Mouse (Mus musculus): ENCODE data around the gene Gm20538. TPM values are rescaled to one million over a fixed set of nuclear protein-coding genes. Genes with fewer than 3 reads are reported as not detected.

Gm20538 gene
- polyA plus RNA-seq, 1 experiment from 2014 or later, result not detected

GRCm38 (mm10) chr19:44562652-44563206 lies 10.1 kb upstream of the Gm20538 start, which contains the start of gene Hif1an:
TSS of gene Hif1an (plus strand) at chr19:44562850.
- H3K27me3 ChIP-seq (replicated peaks), result no peaks in the 10 kb centered on the region
- peak within 1 kb of the TSS; percentile 83 for H3K4me3 ChIP-seq (replicated peaks)
- H3K27ac ChIP-seq, result peak within 1 kb of the TSS; percentile 79; the same call in 1 of the 2 replicates
- WGBS, result under 1% methylated on average over 33 of the region's 33 CpGs
- peaks cover 16% of the 10 kb centered on the region for H3K36me3 ChIP-seq
- ATAC-seq (ENCODE audit: insufficient read depth, low FRiP score, low read depth), result peak; percentile 97
- H3K9me3 ChIP-seq, result no peaks in the 10 kb centered on the region
- H3K9ac ChIP-seq, result peak within 1 kb of the TSS; percentile 69; the same call in 1 of the 2 replicates
- peaks cover 15% of the 10 kb centered on the region for H3K4me1 ChIP-seq
- peak within 1 kb of the TSS; percentile 63 for H3K4me2 ChIP-seq

DNA sequence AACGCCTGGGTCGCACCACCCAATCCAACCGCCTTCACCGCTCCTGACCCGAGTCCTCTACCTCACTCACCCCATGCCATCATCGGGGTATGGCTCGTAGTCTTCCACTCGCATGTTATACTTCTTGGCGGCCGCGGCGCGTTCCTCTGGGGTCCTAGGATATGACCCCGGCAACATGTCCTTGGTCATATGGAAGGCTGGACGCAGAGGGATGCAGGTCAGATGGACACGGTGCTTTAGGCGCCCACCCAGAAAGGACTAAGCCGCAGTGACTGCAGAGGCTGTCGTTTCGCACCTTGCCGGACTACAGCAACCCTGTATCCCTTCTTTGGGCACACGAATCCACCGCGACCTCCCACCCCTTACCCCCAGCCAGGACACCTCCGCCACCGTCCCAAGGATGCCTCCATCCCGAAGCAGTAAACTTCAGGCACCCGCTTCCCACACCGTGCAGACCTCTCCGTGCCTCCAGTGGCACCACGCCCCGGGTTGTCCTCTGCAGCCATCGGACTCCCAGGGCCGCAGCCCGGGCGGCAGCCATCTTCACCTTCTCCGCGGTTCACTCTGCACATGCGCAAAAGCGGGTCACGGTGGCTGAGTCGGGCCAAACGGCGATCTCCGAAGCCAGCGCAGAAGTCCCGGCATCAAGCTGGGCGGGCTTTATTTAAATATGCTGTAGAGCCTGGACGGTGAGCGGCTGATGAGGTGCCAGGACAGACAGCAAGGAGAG lies 2.4 kb upstream of the Gm20538 start, which contains the start of gene Ndufb8:
Gene Ndufb8, minus strand, starts transcription at position 580 of the 730 bp plus-strand sequence.
- Histone ChIP-seq H3K9me3 (no peaks in the 10 kb centered on the region), H3K4me2 (peak within 1 kb of the TSS; percentile 66), H3K4me3 (replicated peaks) (peak within 1 kb of the TSS; percentile 89), H3K4me1 (peaks cover 6% of the 10 kb centered on the region), H3K36me3 (peaks cover 32% of the 10 kb centered on the region), H3K27me3 (replicated peaks) (no peaks in the 10 kb centered on the region), H3K27ac (peak within 1 kb of the TSS; percentile 55; the same call in 1 of the 2 replicates), H3K9ac (peak within 1 kb of the TSS; percentile 83)
- WGBS, result under 1% methylated on average over 50 of the region's 50 CpGs
- ATAC-seq (ENCODE audit: insufficient read depth, low FRiP score, low read depth), result peak; percentile 82

DNA sequence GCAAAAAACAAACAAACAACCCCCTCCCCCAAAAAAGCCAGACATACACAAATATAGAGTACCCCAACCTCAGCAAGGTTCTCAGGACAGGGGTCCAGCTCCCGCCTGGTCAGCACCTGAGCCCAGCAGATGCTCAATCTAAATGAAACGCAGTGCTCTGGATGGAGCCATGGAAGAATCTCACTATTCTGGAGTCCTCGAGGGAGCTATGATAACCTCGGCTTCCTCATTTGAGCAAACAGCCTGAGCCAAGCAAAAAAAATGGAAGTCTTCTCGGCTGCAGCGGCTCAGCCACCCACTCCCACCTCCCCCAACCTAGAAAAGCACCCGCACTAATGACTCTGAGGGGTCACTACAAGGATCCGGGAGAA lies 1.8 kb upstream of the Gm20538 start:
- H3K27ac ChIP-seq, result no peak overlapping the region
- 3% methylated on average over 8 of the region's 8 CpGs for WGBS
- ATAC-seq (ENCODE audit: insufficient read depth, low FRiP score, low read depth), result no peak; the same call in 1 of the 2 replicates

DNA sequence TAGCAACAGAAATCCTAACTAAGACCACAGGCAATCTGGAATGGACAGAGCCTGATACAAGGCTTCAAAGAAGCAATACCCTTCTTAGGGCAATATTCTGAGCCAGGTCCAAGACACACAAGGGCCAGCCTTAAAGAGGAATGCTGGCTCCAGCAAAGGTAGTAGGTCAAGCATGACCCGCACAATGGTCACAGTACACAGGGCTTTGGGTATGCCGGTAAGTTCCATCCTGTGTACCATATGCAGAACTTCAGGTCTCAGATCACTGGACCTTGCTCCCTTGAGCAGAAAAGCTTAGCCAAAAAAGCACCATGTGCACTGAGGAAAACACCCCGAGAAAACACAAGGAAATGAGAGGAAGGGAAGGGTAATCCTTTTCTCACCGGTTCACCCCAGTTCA lies 655 bp upstream of the Gm20538 start:
- Histone ChIP-seq H3K4me3 (replicated peaks) (no peak overlapping the region), H3K9ac (no peak overlapping the region), H3K9me3 (no peaks in the 10 kb centered on the region), H3K27me3 (replicated peaks) (no peaks in the 10 kb centered on the region), H3K4me2 (no peak overlapping the region), H3K4me1 (peaks cover 6% of the 10 kb centered on the region), H3K27ac (no peak overlapping the region), H3K36me3 (peaks cover 49% of the 10 kb centered on the region)
- no peak for ATAC-seq (ENCODE audit: insufficient read depth, low FRiP score, low read depth)
- WGBS, result 94% methylated on average over 4 of the region's 4 CpGs

More for the DNA sequence above, 1.8 kb upstream of the Gm20538 start:
- peaks cover 38% of the 10 kb centered on the region for H3K36me3 ChIP-seq
- no peaks in the 10 kb centered on the region for H3K9me3 ChIP-seq
- H3K4me3 ChIP-seq (replicated peaks), result peak overlapping the region; percentile 89
- peak overlapping the region; percentile 66 for H3K4me2 ChIP-seq
- H3K27me3 ChIP-seq (replicated peaks), result no peaks in the 10 kb centered on the region
- peaks cover 6% of the 10 kb centered on the region for H3K4me1 ChIP-seq
- peak overlapping the region; percentile 83 for H3K9ac ChIP-seq

DNA sequence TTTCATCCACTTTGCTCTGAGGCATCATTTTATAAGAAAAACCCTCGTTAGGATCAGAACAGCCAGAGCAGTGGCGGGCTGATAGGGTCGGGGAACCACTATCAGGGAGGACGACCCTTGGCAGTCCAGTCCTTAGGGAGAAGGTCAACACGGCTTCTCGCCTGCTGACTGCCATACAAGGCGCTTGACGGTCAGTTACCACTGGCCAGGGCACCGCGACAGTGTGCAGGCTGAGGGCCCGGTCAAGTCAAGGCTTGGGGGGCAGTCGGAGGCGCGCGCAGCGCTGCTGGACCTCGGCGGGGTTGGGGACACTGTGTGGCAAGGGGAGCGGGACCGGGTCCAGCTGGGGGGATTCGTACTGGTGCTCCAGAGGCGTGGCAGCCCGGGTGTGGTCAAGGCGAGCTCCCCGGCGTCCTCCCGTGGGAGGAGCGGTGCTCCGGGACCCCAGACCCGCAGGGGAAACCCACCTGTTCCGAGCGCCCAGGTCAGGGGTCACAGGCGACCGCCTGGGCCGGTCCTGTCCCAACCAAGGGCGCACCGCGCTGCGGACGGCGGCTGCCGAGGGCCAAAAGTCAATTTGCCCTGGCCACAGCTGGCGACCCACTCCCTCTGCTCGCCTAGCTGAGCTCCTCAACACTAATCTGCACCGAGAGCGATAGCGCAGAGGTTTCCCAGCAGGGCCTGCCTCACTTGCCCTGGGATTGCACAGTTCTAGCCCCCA lies 7.2 kb downstream of the Gm20538 start, which contains the start of gene Sec31b:
Gene Sec31b, minus strand, starts transcription at position 544 of the 721 bp plus-strand sequence.
- peak within 1 kb of the TSS; percentile 44 for H3K4me3 ChIP-seq (replicated peaks)
- peak within 1 kb of the TSS; percentile 78 for H3K4me2 ChIP-seq
- ATAC-seq (ENCODE audit: insufficient read depth, low FRiP score, low read depth), result no peak; the same call in 1 of the 2 replicates
- peaks cover 24% of the 10 kb centered on the region for H3K36me3 ChIP-seq
- peak within 1 kb of the TSS; percentile 9; the same call in 1 of the 2 replicates for H3K9ac ChIP-seq
- WGBS, result 2% methylated on average over 47 of the region's 47 CpGs
- H3K27ac ChIP-seq, result no peak within 1 kb of the TSS
- 0 out of 2 replicates have a peak, but pooled peaks cover 7% of the 10 kb centered on the region for H3K27me3 ChIP-seq (replicated peaks)
- 0 out of 2 replicates have a peak, but pooled peaks cover 3% of the 10 kb centered on the region for H3K4me1 ChIP-seq
- no peaks in the 10 kb centered on the region for H3K9me3 ChIP-seq

DNA sequence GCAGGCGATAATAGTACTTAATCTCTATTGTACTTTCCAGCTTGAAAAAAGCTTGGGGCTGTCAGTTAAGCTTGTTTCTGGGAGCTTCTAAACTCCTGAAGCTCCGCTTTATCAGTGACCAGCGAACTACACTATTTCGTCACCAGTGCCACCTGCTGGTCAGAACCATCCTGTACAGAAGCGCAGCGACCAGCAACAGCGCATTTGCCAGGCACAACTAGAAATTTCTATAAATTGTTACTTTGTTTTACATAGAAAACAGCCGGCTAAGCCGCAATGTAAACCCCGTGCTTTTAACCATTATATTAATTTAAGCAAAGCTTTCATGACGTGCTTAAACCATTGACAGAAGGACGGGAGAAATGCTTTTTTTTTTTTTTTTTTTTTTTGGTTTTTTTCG lies 7.9 kb downstream of the Gm20538 start:
- 0 out of 2 replicates have a peak, but pooled peaks cover 3% of the 10 kb centered on the region for H3K4me1 ChIP-seq
- 3% methylated on average over 13 of the region's 13 CpGs for WGBS
- H3K36me3 ChIP-seq, result peaks cover 16% of the 10 kb centered on the region
- 0 out of 2 replicates have a peak, but pooled peaks cover 7% of the 10 kb centered on the region for H3K27me3 ChIP-seq (replicated peaks)
- no peaks in the 10 kb centered on the region for H3K9me3 ChIP-seq
- H3K4me2 ChIP-seq, result peak overlapping the region; percentile 78
- H3K4me3 ChIP-seq (replicated peaks), result no peak overlapping the region; the same call in 1 of the 2 replicates
- no peak overlapping the region for H3K27ac ChIP-seq
- ATAC-seq (ENCODE audit: insufficient read depth, low FRiP score, low read depth), result no peak
- H3K9ac ChIP-seq, result no peak overlapping the region

GRCm38 (mm10) chr19:44544372-44544771 lies 8.3 kb downstream of the Gm20538 start:
- Histone ChIP-seq H3K4me2 (0 out of 2 replicates have a peak overlapping the region, but pooled peaks have one; percentile 78), H3K9ac (no peak overlapping the region), H3K36me3 (peaks cover 13% of the 10 kb centered on the region), H3K4me3 (replicated peaks) (no peak overlapping the region), H3K27me3 (replicated peaks) (0 out of 2 replicates have a peak, but pooled peaks cover 7% of the 10 kb centered on the region), H3K27ac (no peak overlapping the region), H3K9me3 (no peaks in the 10 kb centered on the region; the same call in 1 of the 2 replicates), H3K4me1 (0 out of 2 replicates have a peak, but pooled peaks cover 3% of the 10 kb centered on the region)
- no peak for ATAC-seq (ENCODE audit: insufficient read depth, low FRiP score, low read depth)
- 68% methylated on average over 10 of the region's 10 CpGs for WGBS

DNA sequence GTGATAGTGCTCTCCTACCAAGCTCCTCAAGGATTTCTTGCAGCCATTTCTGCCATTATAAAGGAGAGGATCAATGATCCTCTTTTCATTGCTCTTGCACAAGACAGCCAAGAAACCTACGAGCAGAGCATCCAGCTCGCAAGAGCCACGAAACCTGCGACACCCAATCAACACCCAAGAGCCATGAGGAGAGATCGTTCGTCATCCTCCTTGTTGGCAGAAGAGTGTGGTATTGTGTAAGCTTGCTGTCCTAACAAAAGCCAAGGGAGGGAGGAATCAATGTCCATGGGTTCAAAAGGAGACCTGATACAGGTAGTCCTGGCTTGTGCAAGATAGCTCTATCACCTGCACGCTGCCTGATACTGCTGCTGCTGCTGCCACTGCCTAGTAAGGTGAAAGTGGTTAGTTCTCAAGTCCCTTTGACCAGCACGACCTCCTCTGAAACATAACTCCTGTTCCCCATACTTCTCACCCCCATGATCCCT lies 9.9 kb downstream of the Gm20538 start:
- H3K4me2 ChIP-seq, result no peak overlapping the region
- H3K9me3 ChIP-seq, result no peaks in the 10 kb centered on the region; the same call in 1 of the 2 replicates
- H3K36me3 ChIP-seq, result no peaks in the 10 kb centered on the region
- H3K27me3 ChIP-seq (replicated peaks), result 0 out of 2 replicates have a peak, but pooled peaks cover 7% of the 10 kb centered on the region
- 86% methylated on average over 8 of the region's 8 CpGs for WGBS
- ATAC-seq (ENCODE audit: insufficient read depth, low FRiP score, low read depth), result no peak
- no peak overlapping the region for H3K9ac ChIP-seq
- no peak overlapping the region for H3K4me3 ChIP-seq (replicated peaks)
- H3K27ac ChIP-seq, result no peak overlapping the region
- H3K4me1 ChIP-seq, result 0 out of 2 replicates have a peak, but pooled peaks cover 3% of the 10 kb centered on the region

DNA sequence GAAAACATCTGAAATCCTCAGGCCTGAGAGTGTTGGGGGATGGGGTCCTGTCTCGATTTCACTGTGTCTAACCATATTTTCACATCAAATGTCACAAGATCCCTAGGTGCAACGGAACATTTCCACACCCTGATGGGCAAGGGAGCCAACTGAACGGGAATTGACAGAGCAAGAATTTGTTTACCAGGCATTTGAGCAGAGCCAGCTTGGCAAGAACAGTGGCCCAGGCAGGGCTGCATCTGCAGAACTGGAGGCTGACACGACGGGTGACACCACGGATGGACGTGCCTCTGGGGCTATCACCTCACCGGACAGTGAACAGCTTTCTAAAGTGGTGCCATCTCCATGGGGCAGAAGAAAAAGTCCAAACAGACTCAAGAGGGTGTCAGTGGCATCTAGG lies 15.2 kb downstream of the Gm20538 start:
- ATAC-seq (ENCODE audit: insufficient read depth, low FRiP score, low read depth), result no peak
- Histone ChIP-seq H3K27me3 (replicated peaks) (no peaks in the 10 kb centered on the region), H3K36me3 (no peaks in the 10 kb centered on the region), H3K4me1 (no peaks in the 10 kb centered on the region), H3K4me2 (no peak overlapping the region), H3K4me3 (replicated peaks) (no peak overlapping the region), H3K9me3 (no peaks in the 10 kb centered on the region; the same call in 1 of the 2 replicates), H3K9ac (no peak overlapping the region), H3K27ac (no peak overlapping the region)
- 80% methylated on average over 8 of the region's 8 CpGs for WGBS

DNA sequence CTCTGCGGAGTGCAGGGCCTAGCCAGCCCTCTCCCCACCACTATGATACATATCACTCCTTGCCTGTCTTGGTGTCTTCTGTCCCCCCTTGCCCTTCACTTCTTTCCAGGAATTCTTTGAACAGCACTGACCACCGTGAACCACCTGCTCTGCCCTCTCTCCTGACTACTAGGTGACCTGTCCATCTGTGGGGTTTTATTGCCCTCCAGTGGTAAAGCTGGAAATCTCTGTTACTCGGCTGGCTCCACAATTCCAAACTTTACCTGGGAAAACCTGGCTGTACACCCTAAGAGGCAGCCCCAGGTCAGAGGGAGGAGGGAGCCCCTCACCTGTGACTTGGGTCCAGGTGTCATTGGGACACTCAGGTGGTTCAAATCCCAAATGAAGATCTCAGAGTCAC lies 17.3 kb downstream of the Gm20538 start:
- Histone ChIP-seq H3K4me2 (no peak overlapping the region), H3K27me3 (replicated peaks) (no peaks in the 10 kb centered on the region), H3K9me3 (no peaks in the 10 kb centered on the region; the same call in 1 of the 2 replicates), H3K4me3 (replicated peaks) (no peak overlapping the region), H3K36me3 (no peaks in the 10 kb centered on the region), H3K27ac (no peak overlapping the region), H3K9ac (no peak overlapping the region), H3K4me1 (no peaks in the 10 kb centered on the region)
- 30% methylated on average over 3 of the region's 3 CpGs for WGBS
- ATAC-seq (ENCODE audit: insufficient read depth, low FRiP score, low read depth), result no peak

DNA sequence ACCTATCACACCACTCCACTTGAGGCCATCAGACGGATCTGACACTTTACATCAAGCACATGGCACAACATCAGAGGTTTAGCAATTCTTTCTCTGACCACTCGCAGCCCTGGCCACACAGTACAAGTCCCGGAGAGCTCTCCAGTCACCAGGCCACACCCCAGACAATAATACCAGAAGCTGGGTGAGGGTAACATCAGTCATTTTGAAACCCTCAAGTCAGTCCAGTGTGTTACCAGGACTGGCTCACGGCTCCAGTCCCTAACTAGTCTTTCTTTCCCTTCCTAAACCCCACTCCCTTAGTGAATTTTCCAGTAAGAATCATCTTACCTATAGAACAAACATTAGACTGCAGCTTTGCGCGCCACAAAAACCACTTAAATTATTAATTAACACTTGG lies 22.6 kb downstream of the Gm20538 start:
- Histone ChIP-seq H3K27me3 (replicated peaks) (no peaks in the 10 kb centered on the region), H3K27ac (no peak overlapping the region), H3K4me2 (no peak overlapping the region), H3K4me1 (no peaks in the 10 kb centered on the region), H3K36me3 (no peaks in the 10 kb centered on the region), H3K9ac (no peak overlapping the region), H3K4me3 (replicated peaks) (no peak overlapping the region), H3K9me3 (no peaks in the 10 kb centered on the region)
- 76% methylated on average over 6 of the region's 6 CpGs for WGBS
- ATAC-seq (ENCODE audit: insufficient read depth, low FRiP score, low read depth), result no peak
